Mouse (Mus musculus) embryo, embryonic 10.5 days (tissue): ENCODE data around the gene Marveld1.

Experiments
- DNase-seq: peaks from one replicate; pipeline ENCODE4 v3.0.0-alpha.2; 2015; ENCODE audit warnings: low spot score

Marveld1 gene

GRCm38 (mm10) chr19:42170025-42170969, 23.1 kb downstream of the Marveld1 start:
- DNase-seq = peak; percentile 95

GRCm38 (mm10) chr19:42176841-42177240, 29.6 kb downstream of the Marveld1 start:
- DNase-seq = no peak

GRCm38 (mm10) chr19:42177461-42177860, 30.3 kb downstream of the Marveld1 start:
- no peak for DNase-seq

GRCm38 (mm10) chr19:42179356-42179755, 32.2 kb downstream of the Marveld1 start:
- no peak for DNase-seq

- DNase-seq = no peak
These were observed 35.5 kb downstream of the Marveld1 start for GRCm38 (mm10) chr19:42182673-42183072.

- DNase-seq = no peak
These were observed 42.5 kb downstream of the Marveld1 start for GRCm38 (mm10) chr19:42189735-42190134.

GRCm38 (mm10) chr19:42190494-42190893, 43.3 kb downstream of the Marveld1 start:
- peak; percentile 85 for DNase-seq

GRCm38 (mm10) chr19:42193311-42193710, 46.1 kb downstream of the Marveld1 start:
- DNase-seq = no peak

- DNase-seq = no peak
These were observed 49.2 kb downstream of the Marveld1 start for GRCm38 (mm10) chr19:42196378-42196777.

GRCm38 (mm10) chr19:42197066-42197465, 49.9 kb downstream of the Marveld1 start:
- no peak for DNase-seq

- no peak for DNase-seq
These were observed 50.8 kb downstream of the Marveld1 start for GRCm38 (mm10) chr19:42198026-42198425.
